Mouse (Mus musculus) liver, adult (tissue): ENCODE results near the gene Stoml3.

Source experiments
- GATA4 ChIP-seq: IDR thresholded peaks from 2 replicates; pipeline ENCODE4 v1.6.1; 2014; ENCODE audit warnings: mild to moderate bottlenecking, low read length; ENCODE audit not compliant: insufficient replicate concordance

Stoml3 gene

GRCm38 (mm10) chr3:53466481-53466880 lies 22.0 kb upstream of the Stoml3 start:
- no peak for TF ChIP-seq GATA4

- no peak for TF ChIP-seq GATA4
Observed at GRCm38 (mm10) chr3:53467356-53467755, 21.1 kb upstream of the Stoml3 start.

GRCm38 (mm10) chr3:53469650-53470049 lies 18.8 kb upstream of the Stoml3 start:
- no peak for TF ChIP-seq GATA4

- TF ChIP-seq GATA4: no peak
Observed at GRCm38 (mm10) chr3:53472061-53472460, 16.4 kb upstream of the Stoml3 start.

GRCm38 (mm10) chr3:53474179-53474578 lies 14.3 kb upstream of the Stoml3 start:
- no peak for TF ChIP-seq GATA4

GRCm38 (mm10) chr3:53475889-53476288 lies 12.6 kb upstream of the Stoml3 start:
- TF ChIP-seq GATA4: no peak

GRCm38 (mm10) chr3:53477468-53477867 lies 11.0 kb upstream of the Stoml3 start:
- TF ChIP-seq GATA4: no peak

- no peak for TF ChIP-seq GATA4
Observed at GRCm38 (mm10) chr3:53478419-53479046, 9.9 kb upstream of the Stoml3 start.

GRCm38 (mm10) chr3:53483414-53484059 lies 4.9 kb upstream of the Stoml3 start:
- no peak for TF ChIP-seq GATA4

GRCm38 (mm10) chr3:53486561-53486960 lies 1.9 kb upstream of the Stoml3 start:
- TF ChIP-seq GATA4: peak; percentile 17; the same call in 1 of the 2 replicates

- TF ChIP-seq GATA4: peak; percentile 95
Observed at GRCm38 (mm10) chr3:53486996-53487576, 1.4 kb upstream of the Stoml3 start.

GRCm38 (mm10) chr3:53498351-53498905 lies 10.0 kb downstream of the Stoml3 start:
- TF ChIP-seq GATA4: no peak

GRCm38 (mm10) chr3:53502428-53502827 lies 14.0 kb downstream of the Stoml3 start:
- TF ChIP-seq GATA4: no peak

- no peak for TF ChIP-seq GATA4
Observed at GRCm38 (mm10) chr3:53513096-53513495, 24.6 kb downstream of the Stoml3 start.

- TF ChIP-seq GATA4: no peak
Observed at GRCm38 (mm10) chr3:53514221-53515065, 26.0 kb downstream of the Stoml3 start.

- no peak for TF ChIP-seq GATA4
Observed at GRCm38 (mm10) chr3:53522794-53523193, 34.3 kb downstream of the Stoml3 start.

GRCm38 (mm10) chr3:53525737-53526136 lies 37.3 kb downstream of the Stoml3 start:
- TF ChIP-seq GATA4: no peak
